Comparison of ENCODE assay signal across 8 mouse cellular contexts in the genomic region with DNA sequence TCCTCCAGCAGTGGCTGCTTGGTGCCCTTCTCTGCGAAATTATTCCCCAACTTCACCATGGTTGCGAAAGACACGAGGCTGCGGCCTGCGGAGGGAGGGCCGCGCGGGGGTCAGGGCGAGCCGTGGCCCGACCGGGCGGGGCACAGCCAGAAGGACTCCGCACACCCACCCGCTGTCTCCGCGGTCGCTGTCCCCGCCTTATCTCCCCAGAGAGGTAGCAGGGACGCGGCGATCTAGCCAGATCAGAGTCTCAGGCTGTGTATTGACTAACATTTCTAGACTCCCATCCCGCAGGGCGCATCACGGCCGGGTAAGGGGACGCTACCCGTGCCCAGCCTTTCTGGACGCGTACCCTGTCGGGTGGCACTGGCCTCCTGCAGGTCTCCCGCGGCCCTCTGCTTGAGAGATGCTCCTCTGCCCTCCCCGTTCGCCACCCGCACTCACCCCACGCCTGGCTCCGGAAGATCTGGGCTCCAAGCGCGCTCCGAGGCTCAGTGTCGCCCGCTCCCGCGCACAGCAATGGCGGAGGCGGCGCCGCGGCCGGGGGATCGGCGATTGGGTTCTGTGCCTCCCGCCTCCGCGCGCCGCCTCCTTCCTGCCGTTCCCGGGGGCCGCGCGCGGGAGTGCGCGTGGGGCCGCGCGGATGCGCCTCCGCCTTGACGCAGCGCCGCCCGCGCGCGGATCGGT. TPM values are rescaled to one million over a fixed set of nuclear protein-coding genes. Genes with fewer than 3 reads are reported as not detected.
A peak's percentile ranks its signal among the peaks of the same experiment; 100 is the strongest.
DNase-seq lines count a peak whose midpoint lies in the region; ATAC-seq and TF ChIP-seq lines count a peak whose summit lies in the region.

No protein-coding gene starts in this region.

- intact Hi-C loops in heart, adult 2 months (cut with DNase I), result no loop called here

- under 1% methylated on average over 79 of the region's 79 CpGs for WGBS in embryonic facial prominence, embryonic 10.5 days
- WGBS in heart, adult 2 months, result under 1% methylated on average over 79 of the region's 79 CpGs
- WGBS in kidney, embryonic 14.5 days, result under 1% methylated on average over 74 of the region's 79 CpGs
- WGBS in liver, adult 2 months, result 1% methylated on average over 78 of the region's 79 CpGs
- under 1% methylated on average over 62 of the region's 79 CpGs for WGBS in neural tube, embryonic 11.5 days

- no peaks in the 10 kb centered on the region for H3K79me2 ChIP-seq in heart, adult 2 months (replicated peaks; ENCODE audit: control insufficient read depth, insufficient read depth, low read length)
- no peaks in the 10 kb centered on the region for H3K79me2 ChIP-seq in liver, adult 2 months (ENCODE audit: control insufficient read depth, insufficient read depth, low read length)

- ATAC-seq in kidney, embryonic 14.5 days (ENCODE audit: low FRiP score, low TSS enrichment), result peak; percentile 73
- ATAC-seq in neural tube, embryonic 11.5 days (ENCODE audit: insufficient read depth, low FRiP score, low TSS enrichment), result peak; percentile 60

- peak overlapping the region; percentile 71 for H3K4me3 ChIP-seq in embryonic facial prominence, embryonic 10.5 days
- H3K4me3 ChIP-seq in heart, adult 2 months, result peak overlapping the region; percentile 74
- H3K4me3 ChIP-seq in kidney, embryonic 14.5 days (ENCODE audit: low read length), result peak overlapping the region; percentile 81
- peak overlapping the region; percentile 78 for H3K4me3 ChIP-seq in liver, adult 2 months (ENCODE audit: insufficient read depth, low read depth, low read length)
- H3K4me3 ChIP-seq in neural tube, embryonic 11.5 days (ENCODE audit: low read depth, low read length), result peak overlapping the region; percentile 86

- no peak for TF ChIP-seq EP300 in heart, adult 2 months (IDR thresholded peaks at IDR 0.05; ENCODE audit: insufficient read depth, low read depth, low read length)

- H3K4me1 ChIP-seq in embryonic facial prominence, embryonic 10.5 days, result peaks cover 33% of the 10 kb centered on the region
- H3K4me1 ChIP-seq in heart, adult 2 months (ENCODE audit: control insufficient read depth, insufficient read depth, low read length), result no peaks in the 10 kb centered on the region
- H3K4me1 ChIP-seq in kidney, embryonic 14.5 days (ENCODE audit: control insufficient read depth, insufficient read depth, low read length), result peaks cover 8% of the 10 kb centered on the region; the same call in 1 of the 2 replicates
- 0 out of 2 replicates have a peak, but pooled peaks cover 2% of the 10 kb centered on the region for H3K4me1 ChIP-seq in liver, adult 2 months (ENCODE audit: control insufficient read depth, insufficient read depth, low read length)
- peaks cover 18% of the 10 kb centered on the region for H3K4me1 ChIP-seq in neural tube, embryonic 11.5 days (ENCODE audit: control insufficient read depth, insufficient read depth, low read length)

- TF ChIP-seq POLR2A in heart, adult 2 months (IDR thresholded peaks at IDR 0.05; ENCODE audit: insufficient read depth, low read depth, low read length), result no peak
- no peak for TF ChIP-seq POLR2A in liver, adult 2 months (IDR thresholded peaks at IDR 0.05; ENCODE audit: extremely low read depth, insufficient read depth, low read length)

- TF ChIP-seq CTCF in heart, adult 2 months (IDR thresholded peaks at IDR 0.05), result no peak
- no peak for TF ChIP-seq CTCF in liver, adult 2 months (IDR thresholded peaks at IDR 0.05; ENCODE audit: low read depth, low read length)

- DNase-seq in kidney, adult 18-20 months, result peak; percentile 53
- no peak for DNase-seq in kidney, adult 11 months
- DNase-seq in embryonic facial prominence, embryonic 10.5 days (ENCODE audit: low spot score), result peak; percentile 80
- DNase-seq in heart, adult 2 months, result peak; percentile 76 to 79
- no peak for DNase-seq in liver, adult 2 months (ENCODE audit: extremely low read depth, low read depth, low spot score)
- DNase-seq in neural tube, embryonic 11.5 days (ENCODE audit: low spot score), result peak; percentile 84
- DNase-seq in thymus, postnatal 10 days (ENCODE audit: low spot score in 2 of 2), result peak; percentile 7 to 52

- peaks cover 38% of the 10 kb centered on the region for H3K36me3 ChIP-seq in embryonic facial prominence, embryonic 10.5 days (replicated peaks)
- H3K36me3 ChIP-seq in heart, adult 2 months (ENCODE audit: control insufficient read depth, insufficient read depth, low read length), result no peaks in the 10 kb centered on the region
- peaks cover 24% of the 10 kb centered on the region for H3K36me3 ChIP-seq in kidney, embryonic 14.5 days (ENCODE audit: control insufficient read depth, insufficient read depth, low read length)
- no peaks in the 10 kb centered on the region for H3K36me3 ChIP-seq in liver, adult 2 months (ENCODE audit: control insufficient read depth, insufficient read depth, low read length)
- H3K36me3 ChIP-seq in neural tube, embryonic 11.5 days (ENCODE audit: control insufficient read depth, insufficient read depth, low read length), result peaks cover 15% of the 10 kb centered on the region

- H3K9me3 ChIP-seq in embryonic facial prominence, embryonic 10.5 days, result peaks cover 10% of the 10 kb centered on the region
- 0 out of 2 replicates have a peak, but pooled peaks cover 5% of the 10 kb centered on the region for H3K9me3 ChIP-seq in kidney, embryonic 14.5 days (ENCODE audit: control insufficient read depth, low read length)
- no peaks in the 10 kb centered on the region for H3K9me3 ChIP-seq in neural tube, embryonic 11.5 days (ENCODE audit: control insufficient read depth, low read length)

- peak overlapping the region; percentile 93 for H3K27ac ChIP-seq in embryonic facial prominence, embryonic 10.5 days (replicated peaks)
- H3K27ac ChIP-seq in heart, adult 2 months, result peak overlapping the region; percentile 56; the same call in 1 of the 2 replicates
- H3K27ac ChIP-seq in kidney, embryonic 14.5 days (ENCODE audit: low read depth, low read length), result peak overlapping the region; percentile 24; the same call in 1 of the 2 replicates
- H3K27ac ChIP-seq in liver, adult 2 months (replicated peaks; ENCODE audit: insufficient read depth, low read depth, low read length), result no peak overlapping the region
- peak overlapping the region; percentile 83 for H3K27ac ChIP-seq in neural tube, embryonic 11.5 days (ENCODE audit: low read depth, low read length)

- H3K27me3 ChIP-seq in embryonic facial prominence, embryonic 10.5 days (replicated peaks; ENCODE audit: low read depth, poor library complexity, severe bottlenecking), result peaks cover 56% of the 10 kb centered on the region
- peaks cover 2% of the 10 kb centered on the region for H3K27me3 ChIP-seq in heart, adult 2 months (ENCODE audit: control insufficient read depth, insufficient read depth, low read length)
- peaks cover 10% of the 10 kb centered on the region for H3K27me3 ChIP-seq in kidney, embryonic 14.5 days (ENCODE audit: control insufficient read depth, insufficient read depth, low read length)
- no peaks in the 10 kb centered on the region; the same call in 1 of the 2 replicates for H3K27me3 ChIP-seq in liver, adult 2 months (ENCODE audit: control insufficient read depth, insufficient read depth, low read length)
- H3K27me3 ChIP-seq in neural tube, embryonic 11.5 days (ENCODE audit: control insufficient read depth, insufficient read depth, low read length), result peaks cover 5% of the 10 kb centered on the region; the same call in 1 of the 2 replicates

- peak overlapping the region; percentile 80 for H3K9ac ChIP-seq in heart, adult 2 months (ENCODE audit: low read depth, low read length)
- peak overlapping the region; percentile 85 for H3K9ac ChIP-seq in kidney, embryonic 14.5 days (ENCODE audit: low read depth, low read length)
- peak overlapping the region; percentile 66 for H3K9ac ChIP-seq in liver, adult 2 months (ENCODE audit: low read depth, low read length)
- peak overlapping the region; percentile 99 for H3K9ac ChIP-seq in neural tube, embryonic 11.5 days (ENCODE audit: low read length)

- peak overlapping the region; percentile 94 for H3K4me2 ChIP-seq in kidney, embryonic 14.5 days (replicated peaks; ENCODE audit: low read depth, low read length)
- H3K4me2 ChIP-seq in neural tube, embryonic 11.5 days (ENCODE audit: low read depth), result peak overlapping the region; percentile 73

RNA-seq across cellular contexts. Expression of a gene that starts 0.6 kb away (rescaled TPM):
- polyA plus RNA-seq in embryonic facial prominence, embryonic 10.5 days (2016; fragmentation: Nextera tagmentation; extraction: Ambion mirVana), result 110 and 128 TPM in 2 replicates
- 1 to 10 TPM; 6.8 to 7.8 TPM for total RNA-seq in heart, adult 2 months (2021)
- 9.7 and 12.5 TPM in 2 replicates for polyA plus RNA-seq in heart, adult 2 months (2012; rRNA removed)
- polyA plus RNA-seq in kidney, embryonic 14.5 days (2014; fragmentation: Nextera tagmentation; extraction: Ambion mirVana), result 22.3 and 38.0 TPM in 2 replicates
- total RNA-seq in liver, adult 2 months (2014; rRNA removed), result 1.3 and 1.7 TPM in 2 replicates
- polyA plus RNA-seq in liver, adult 2 months (2012; rRNA removed), result 1.1 and 1.9 TPM in 2 replicates
- 85.1 and 99.9 TPM in 2 replicates for polyA plus RNA-seq in neural tube, embryonic 11.5 days (2014; fragmentation: Nextera tagmentation; extraction: Ambion mirVana)

Comparison
In these comparisons a context has a peak if more than half of its experiments do, and no peak if none do; other contexts are left out.
1. DNase-seq: peak in kidney, adult 18-20 months (single experiment), embryonic facial prominence, embryonic 10.5 days (single experiment), heart, adult 2 months (2 of 2), neural tube, embryonic 11.5 days (single experiment) and thymus, postnatal 10 days (2 of 2); none in kidney, adult 11 months (single experiment) and liver, adult 2 months (single experiment).
2. Peak in every context shown above with its lines, with median percentiles within 50 percentile points of each other: H3K4me3 ChIP-seq and H3K9ac ChIP-seq.